Comparison of ENCODE assay signal across 8 mouse cellular contexts in the genomic region with DNA sequence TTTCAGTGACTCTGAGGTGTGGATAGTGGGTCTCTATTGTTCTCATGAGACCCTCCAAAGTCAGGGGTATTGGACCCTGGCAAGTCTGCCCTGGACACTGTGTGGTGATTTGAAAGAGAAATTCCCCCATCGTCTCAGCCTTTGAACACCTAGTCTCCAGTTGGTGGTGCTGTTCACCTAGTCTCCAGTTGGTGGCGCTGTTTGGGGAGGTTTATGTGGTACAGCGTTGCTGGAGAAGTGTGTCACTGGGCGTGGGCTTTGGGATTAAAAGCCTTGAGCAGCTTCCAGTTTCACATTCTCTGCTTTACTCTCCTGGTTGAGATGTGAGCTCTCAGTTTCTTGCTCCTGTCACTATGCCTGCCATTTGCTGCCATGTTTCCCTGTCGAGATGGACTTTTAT. TPM values are rescaled to one million over a fixed set of nuclear protein-coding genes. Genes with fewer than 3 reads are reported as not detected.
DNase-seq lines count a peak whose midpoint lies in the region; ATAC-seq and TF ChIP-seq lines count a peak whose summit lies in the region.
"Had no signal": no experiment of that assay in that cellular context is flagged by ENCODE, and none has a peak within 500 bp of the region (broad histone marks: within the 10 kb centered on the region; RNA-seq: fewer than 3 reads in every experiment).

No protein-coding gene starts in this region.

- H3K9ac ChIP-seq in lung, embryonic 14.5 days: no peak overlapping the region
- H3K9ac ChIP-seq: stomach, embryonic 15.5 days had no signal

- H3K4me2 ChIP-seq in lung, embryonic 14.5 days: no peak overlapping the region
- H3K4me2 ChIP-seq: stomach, embryonic 15.5 days had no signal

- whole genome bisulfite sequencing in lung, embryonic 14.5 days: 29% methylated on average over 5 of the region's 5 CpGs
- 28% methylated on average over 5 of the region's 5 CpGs for WGBS in small intestine, adult 2 months

- H3K27me3 ChIP-seq in lung, embryonic 14.5 days (ENCODE audit: insufficient read depth, low read length): no peaks in the 10 kb centered on the region
- H3K27me3 ChIP-seq in small intestine, adult 2 months (ENCODE audit: control insufficient read depth, insufficient read depth, low read length): no peaks in the 10 kb centered on the region
- H3K27me3 ChIP-seq: stomach, embryonic 15.5 days had no signal

- H3K4me3 ChIP-seq in lung, embryonic 14.5 days (ENCODE audit: low read depth, low read length): no peak overlapping the region
- no peak overlapping the region for H3K4me3 ChIP-seq in small intestine, adult 2 months (ENCODE audit: low read depth, low read length)
- H3K4me3 ChIP-seq: stomach, embryonic 15.5 days had no signal

- no peak for TF ChIP-seq POLR2A in small intestine, adult 2 months (IDR thresholded peaks at IDR 0.05; ENCODE audit: low read depth, low read length)

- no peaks in the 10 kb centered on the region for H3K4me1 ChIP-seq in lung, embryonic 14.5 days (ENCODE audit: insufficient read depth)
- peaks cover 3% of the 10 kb centered on the region; the same call in 1 of the 2 replicates for H3K4me1 ChIP-seq in small intestine, adult 2 months (ENCODE audit: control insufficient read depth, insufficient read depth, insufficient read length, low read length)

- H3K36me3 ChIP-seq in lung, embryonic 14.5 days (ENCODE audit: insufficient read depth): no peaks in the 10 kb centered on the region
- H3K36me3 ChIP-seq in small intestine, adult 2 months (ENCODE audit: control insufficient read depth, insufficient read depth, low read length): no peaks in the 10 kb centered on the region
- H3K36me3 ChIP-seq: stomach, embryonic 15.5 days had no signal

- ATAC-seq in inflammation-experienced regulatory T-cells, adult 6 months: peak; percentile 46
- no peak for ATAC-seq in lung, embryonic 14.5 days (ENCODE audit: insufficient read depth)

- H3K9me3 ChIP-seq in lung, embryonic 14.5 days (ENCODE audit: low read depth, low read length): no peaks in the 10 kb centered on the region
- H3K9me3 ChIP-seq: stomach, embryonic 15.5 days had no signal

- no peak overlapping the region for H3K27ac ChIP-seq in lung, embryonic 14.5 days (ENCODE audit: low read depth)
- H3K27ac ChIP-seq in small intestine, adult 2 months (ENCODE audit: insufficient read depth, low read depth, low read length): no peak overlapping the region
- H3K27ac ChIP-seq: stomach, embryonic 15.5 days had no signal

- DNase-seq in urinary bladder, postnatal 25 days (ENCODE audit: low spot score): peak; percentile 46
- no peak for DNase-seq in urinary bladder, adult 2 months (ENCODE audit: low spot score)
- peak; percentile 34 for DNase-seq in adrenal gland, adult 8-10 months
- peak; percentile 63 for DNase-seq in embryo, embryonic 11 days
- DNase-seq in lung, embryonic 14.5 days: peak; percentile 75

- peak; percentile 80 for TF ChIP-seq CTCF in lung, embryonic 14.5 days (IDR thresholded peaks at IDR 0.05; ENCODE audit: low read depth)
- TF ChIP-seq CTCF in small intestine, adult 2 months (IDR thresholded peaks at IDR 0.05; ENCODE audit: extremely low read depth, insufficient read length, insufficient replicate concordance, low read depth, low read length): peak; percentile 84; the same call in 1 of the 2 replicates

RNA-seq across cellular contexts. Expression of a gene that starts 28.1 kb away (rescaled TPM):
- polyA plus RNA-seq in urinary bladder, adult 2 months (2012; rRNA removed): 136 and 151 TPM in 2 replicates
- total RNA-seq in adrenal gland, adult 8-10 months (2022): 100 to 1,000 TPM; 180 to 290 (median 232) TPM
- 10 to 100 TPM; 16.4 to 27.3 (median 22.0) TPM for polyA plus RNA-seq in inflammation-experienced regulatory T-cells, adult 6 months (2017; shearing (Covaris generic))
- 128 and 145 TPM in 2 replicates for polyA plus RNA-seq in lung, embryonic 14.5 days (2014; fragmentation: Nextera tagmentation; extraction: Ambion mirVana)
- 38.8 and 76.4 TPM in 2 replicates for polyA plus RNA-seq in small intestine, adult 2 months (2012; rRNA removed)

RNA-seq across cellular contexts. Expression of a gene that starts 39.9 kb away (rescaled TPM):
- polyA plus RNA-seq in urinary bladder, adult 2 months (2012; rRNA removed): not detected in 2 replicates
- total RNA-seq in adrenal gland, adult 8-10 months (2022): not detected
- not detected for polyA plus RNA-seq in inflammation-experienced regulatory T-cells, adult 6 months (2017; shearing (Covaris generic))
- not detected in 2 replicates for polyA plus RNA-seq in lung, embryonic 14.5 days (2014; fragmentation: Nextera tagmentation; extraction: Ambion mirVana)
- not detected in 2 replicates for polyA plus RNA-seq in small intestine, adult 2 months (2012; rRNA removed)
- polyA plus RNA-seq: stomach, embryonic 15.5 days had no signal

RNA-seq across cellular contexts. Expression of a gene that starts 57.0 kb away (rescaled TPM):
- polyA plus RNA-seq in urinary bladder, adult 2 months (2012; rRNA removed): not detected in 2 replicates
- total RNA-seq in adrenal gland, adult 8-10 months (2022): not detected
- polyA plus RNA-seq in inflammation-experienced regulatory T-cells, adult 6 months (2017; shearing (Covaris generic)): not detected
- polyA plus RNA-seq in lung, embryonic 14.5 days (2014; fragmentation: Nextera tagmentation; extraction: Ambion mirVana): not detected in 2 replicates
- not detected in 2 replicates for polyA plus RNA-seq in small intestine, adult 2 months (2012; rRNA removed)
- polyA plus RNA-seq: stomach, embryonic 15.5 days had no signal
